Mouse (Mus musculus) lung, embryonic 14.5 days (tissue): ENCODE measurements around the gene Pla1a. TPM values are rescaled to one million over a fixed set of nuclear protein-coding genes. Genes with fewer than 3 reads are reported as not detected.
"Not testable (repeated sequence)": the region's sequence is repeated elsewhere in the genome, so short reads cannot be mapped to it uniquely, and the experiment has no call there.

Experiments used
- ATAC-seq: fragments of 200-750 bp; cut with Nextera tagmentation; 2 replicates; pipeline ENCODE4 v1.8.0; 2017; ENCODE audit warnings: mild to moderate bottlenecking, moderate TSS enrichment, moderate library complexity; ENCODE audit not compliant: insufficient read depth
- DNase-seq: peaks from one replicate; pipeline ENCODE4 v3.0.0-alpha.2; 2015
- H3K27ac ChIP-seq: fragments of 300-500 bp; sonication (generic); 2 replicates; pipeline ENCODE4 v1.5.1; 2014; ENCODE audit warnings: low read depth, mild to moderate bottlenecking, moderate library complexity
- H3K27me3 ChIP-seq: fragments of 300-500 bp; sonication (generic); 2 replicates; pipeline ENCODE4 v1.6.1; 2014; ENCODE audit warnings: low read length, control low read depth; ENCODE audit not compliant: insufficient read depth
- H3K36me3 ChIP-seq: fragments of 300-500 bp; sonication (generic); 2 replicates; pipeline ENCODE4 v1.6.1; 2014; ENCODE audit warnings: control low read depth; ENCODE audit not compliant: insufficient read depth
- H3K4me1 ChIP-seq: fragments of 300-500 bp; sonication (generic); 2 replicates; pipeline ENCODE4 v1.6.1; 2014; ENCODE audit warnings: antibody characterized with exemption, control low read depth; ENCODE audit not compliant: insufficient read depth
- H3K4me2 ChIP-seq: fragments of 300-500 bp; sonication (generic); 2 replicates; pipeline ENCODE4 v1.6.1; 2014; ENCODE audit warnings: mild to moderate bottlenecking
- H3K4me3 ChIP-seq: fragments of 300-500 bp; sonication (generic); 2 replicates; pipeline ENCODE4 v1.5.1; 2014; ENCODE audit warnings: low read depth, low read length
- H3K9ac ChIP-seq: fragments of 300-500 bp; sonication (generic); 2 replicates; pipeline ENCODE4 v1.6.1; 2014
- H3K9me3 ChIP-seq: fragments of 300-500 bp; sonication (generic); 2 replicates; pipeline ENCODE4 v1.6.1; 2016; ENCODE audit warnings: low read depth, low read length, control low read depth
- CTCF ChIP-seq: IDR thresholded peaks from 2 replicates; pipeline ENCODE4 v1.5.1; 2016; ENCODE audit warnings: antibody characterized with exemption, low read depth
- WGBS: fragments of 180-500 bp; shearing (Covaris S2); extraction: QIAGEN DNeasy Blood & Tissue Kit; methylation state at CpG from one replicate; pipeline ENCODE4 v1.1.7; 2014; 5-methylcytosine and 5-hydroxymethylcytosine counted together
- polyA plus RNA-seq: library from polyadenylated mRNA; unstranded; fragments of >200 nt; fragmentation: Nextera tagmentation; extraction: Ambion mirVana; gene quantifications from 2 replicates; pipeline ENCODE4 v1.2.1, GENCODE M21; 2014

Gene Pla1a
- polyA plus RNA-seq, 1 experiment from 2014 or later, result 0.14 TPM

DNA sequence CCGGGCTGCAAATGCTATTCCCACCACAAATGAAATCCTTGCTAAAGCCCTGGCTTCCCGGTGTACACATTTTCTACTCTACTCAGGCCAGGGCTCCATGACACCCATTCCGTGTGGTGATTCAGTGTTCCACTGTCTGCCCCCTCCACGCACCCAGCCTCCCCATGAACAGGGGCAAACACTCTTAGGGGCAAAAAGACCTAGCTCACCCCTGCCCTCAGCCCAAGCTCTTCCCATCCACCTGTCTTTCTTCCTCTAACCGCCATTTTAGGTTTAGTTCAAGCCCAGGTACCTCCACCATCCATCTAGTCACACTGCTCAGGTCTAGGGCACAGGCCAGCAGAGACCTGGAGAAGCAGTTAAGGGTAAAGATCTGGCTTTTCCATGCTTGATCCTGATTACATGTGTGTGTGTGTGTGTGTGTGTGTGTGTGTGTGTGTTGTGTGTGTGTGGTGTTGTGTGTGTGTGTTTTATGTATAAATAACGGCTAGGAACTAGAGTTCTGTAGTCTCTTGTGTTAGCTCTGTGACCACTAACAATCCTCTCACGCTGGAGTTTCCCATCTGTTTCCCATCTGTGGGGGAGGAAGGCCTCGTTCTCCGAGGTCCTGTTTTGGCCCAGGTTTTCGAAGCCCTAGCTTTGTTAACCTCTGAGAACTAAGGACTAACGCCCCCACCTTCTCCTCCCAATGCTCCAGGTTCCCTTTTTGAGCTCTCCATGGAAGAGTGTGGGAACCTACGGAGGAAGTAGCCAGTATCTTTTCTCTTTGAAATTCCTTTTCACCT lies 18.7 kb upstream of the Pla1a start:
- Histone ChIP-seq H3K4me1 (no peaks in the 10 kb centered on the region), H3K4me3 (peak overlapping the region; percentile 56), H3K27me3 (no peaks in the 10 kb centered on the region), H3K9me3 (no peaks in the 10 kb centered on the region), H3K27ac (peak overlapping the region; percentile 89; the same call in 1 of the 2 replicates), H3K36me3 (peaks cover 38% of the 10 kb centered on the region), H3K4me2 (peak overlapping the region; percentile 76), H3K9ac (peak overlapping the region; percentile 88)
- TF ChIP-seq CTCF, result no peak
- 39% methylated on average over 12 of the region's 12 CpGs for WGBS
- DNase-seq (peak; percentile 34), ATAC-seq (peak; percentile 7; the same call in 1 of the 2 replicates)

GRCm38 (mm10) chr16:38450707-38451106 lies 17.8 kb upstream of the Pla1a start:
- 88% methylated on average over 7 of the region's 7 CpGs for WGBS
- H3K4me3 ChIP-seq, result no peak overlapping the region
- no peak overlapping the region for H3K27ac ChIP-seq
- no peaks in the 10 kb centered on the region for H3K9me3 ChIP-seq
- no peak for DNase-seq
- no peak for TF ChIP-seq CTCF
- H3K4me1 ChIP-seq, result no peaks in the 10 kb centered on the region
- H3K4me2 ChIP-seq, result no peak overlapping the region
- no peak overlapping the region for H3K9ac ChIP-seq
- H3K27me3 ChIP-seq, result no peaks in the 10 kb centered on the region
- no peak for ATAC-seq
- peaks cover 47% of the 10 kb centered on the region for H3K36me3 ChIP-seq

- no peak for TF ChIP-seq CTCF
- Histone ChIP-seq H3K27me3 (no peaks in the 10 kb centered on the region), H3K27ac (no peak overlapping the region), H3K4me1 (no peaks in the 10 kb centered on the region), H3K4me3 (no peak overlapping the region), H3K9me3 (no peaks in the 10 kb centered on the region), H3K9ac (no peak overlapping the region), H3K36me3 (peaks cover 63% of the 10 kb centered on the region), H3K4me2 (no peak overlapping the region)
- 93% methylated on average over 12 of the region's 12 CpGs for WGBS
- ATAC-seq (no peak), DNase-seq (no peak)
Measured at GRCm38 (mm10) chr16:38448458-38448857, 15.5 kb upstream of the Pla1a start.

- Histone ChIP-seq H3K27ac (no peak overlapping the region), H3K9me3 (no peaks in the 10 kb centered on the region), H3K4me1 (no peaks in the 10 kb centered on the region), H3K27me3 (no peaks in the 10 kb centered on the region), H3K4me3 (no peak overlapping the region), H3K9ac (no peak overlapping the region), H3K4me2 (no peak overlapping the region), H3K36me3 (peaks cover 63% of the 10 kb centered on the region)
- 85% methylated on average over 21 of the region's 21 CpGs for WGBS
- ATAC-seq, result no peak
- DNase-seq, result no peak
- TF ChIP-seq CTCF, result peak; percentile 11; the same call in 1 of the 2 replicates
Measured at GRCm38 (mm10) chr16:38447366-38447765, 14.4 kb upstream of the Pla1a start.

GRCm38 (mm10) chr16:38446141-38446540 lies 13.2 kb upstream of the Pla1a start:
- H3K27ac ChIP-seq, H3K9ac ChIP-seq, DNase-seq, ATAC-seq, H3K27me3 ChIP-seq, H3K9me3 ChIP-seq, H3K4me1 ChIP-seq, H3K4me2 ChIP-seq, H3K4me3 ChIP-seq: not testable (repeated sequence)
- H3K36me3 ChIP-seq, result peaks cover 63% of the 10 kb centered on the region
- 92% methylated on average over 2 of the region's 2 CpGs for WGBS

- no peaks in the 10 kb centered on the region for H3K4me1 ChIP-seq
- 97% methylated on average over 20 of the region's 20 CpGs for WGBS
- TF ChIP-seq CTCF, result no peak
- ATAC-seq (no peak), DNase-seq (no peak)
- H3K4me3 ChIP-seq, result no peak overlapping the region
- no peak overlapping the region for H3K9ac ChIP-seq
- peaks cover 63% of the 10 kb centered on the region for H3K36me3 ChIP-seq
- no peaks in the 10 kb centered on the region for H3K9me3 ChIP-seq
- H3K27me3 ChIP-seq, result no peaks in the 10 kb centered on the region
- no peak overlapping the region for H3K4me2 ChIP-seq
- no peak overlapping the region for H3K27ac ChIP-seq
Measured at GRCm38 (mm10) chr16:38445576-38445975, 12.6 kb upstream of the Pla1a start.

DNA sequence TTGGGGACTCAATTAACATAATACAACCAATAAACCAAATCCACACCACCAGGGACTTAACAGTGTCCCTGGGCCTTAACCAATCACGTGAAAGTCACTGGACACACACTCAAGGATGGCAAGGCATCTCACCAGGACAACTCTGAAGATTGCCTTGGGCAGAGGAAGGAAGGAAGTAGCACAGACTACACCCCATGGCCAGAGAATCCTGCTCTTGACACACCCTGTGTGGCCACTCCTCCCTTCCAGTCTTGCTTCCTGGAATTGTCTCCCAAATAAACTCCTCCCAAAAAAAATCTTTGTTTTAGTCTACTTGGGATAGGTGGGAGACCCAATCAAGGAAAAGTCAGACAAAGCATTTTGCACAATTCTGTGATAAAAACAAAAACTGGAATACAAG lies 12.1 kb upstream of the Pla1a start:
- Histone ChIP-seq H3K27me3 (no peaks in the 10 kb centered on the region), H3K9me3 (no peaks in the 10 kb centered on the region), H3K27ac (no peak overlapping the region), H3K4me2 (no peak overlapping the region), H3K36me3 (peaks cover 59% of the 10 kb centered on the region), H3K4me3 (no peak overlapping the region), H3K9ac (no peak overlapping the region), H3K4me1 (no peaks in the 10 kb centered on the region)
- WGBS, result 86% methylated on average over 1 of the region's 1 CpGs
- TF ChIP-seq CTCF, result no peak
- ATAC-seq (no peak), DNase-seq (no peak)
